Mouse (Mus musculus) forebrain, embryonic 12.5 days (tissue): ENCODE results near the gene Tlk1. TPM values are rescaled to one million over a fixed set of nuclear protein-coding genes. Genes with fewer than 3 reads are reported as not detected.

ENCODE experiments used
- ATAC-seq: fragments of 200-750 bp; cut with Nextera tagmentation; 2 replicates; pipeline ENCODE4 v1.8.0; 2017; ENCODE audit warnings: moderate TSS enrichment; ENCODE audit not compliant: low FRiP score
- H3K27ac ChIP-seq: fragments of 300-500 bp; sonication (generic); 2 replicates; pipeline ENCODE4 v1.5.1; 2016; ENCODE audit warnings: mild to moderate bottlenecking
- H3K27me3 ChIP-seq: fragments of 300-500 bp; sonication (generic); 2 replicates; pipeline ENCODE4 v1.6.1; 2016; ENCODE audit warnings: mild to moderate bottlenecking
- H3K36me3 ChIP-seq: fragments of 300-500 bp; sonication (generic); replicated peaks from 2 replicates; pipeline ENCODE4 v1.6.1; 2016; ENCODE audit warnings: mild to moderate bottlenecking
- H3K4me1 ChIP-seq: fragments of 300-500 bp; sonication (generic); 2 replicates; pipeline ENCODE4 v1.6.1; 2016
- H3K4me2 ChIP-seq: fragments of 300-500 bp; sonication (generic); 2 replicates; pipeline ENCODE4 v1.6.1; 2016; ENCODE audit warnings: mild to moderate bottlenecking, moderate library complexity
- H3K4me3 ChIP-seq: fragments of 300-500 bp; sonication (generic); replicated peaks from 2 replicates; pipeline ENCODE4 v1.5.1; 2016; ENCODE audit warnings: mild to moderate bottlenecking
- H3K9ac ChIP-seq: fragments of 300-500 bp; sonication (generic); 2 replicates; pipeline ENCODE4 v1.6.1; 2016; ENCODE audit warnings: mild to moderate bottlenecking
- H3K9me3 ChIP-seq: fragments of 300-500 bp; sonication (generic); 2 replicates; pipeline ENCODE4 v1.6.1; 2016
- WGBS: fragments of 180-500 bp; shearing (Covaris S2); methylation state at CpG from one replicate; pipeline ENCODE4 v1.1.7; 2016; 5-methylcytosine and 5-hydroxymethylcytosine counted together
- polyA plus RNA-seq: library from polyadenylated mRNA; unstranded; fragments of >200 nt; fragmentation: Nextera tagmentation; extraction: Ambion mirVana; gene quantifications from 2 replicates; pipeline ENCODE4 v1.2.1, GENCODE M21; 2016

Tlk1 gene
- 31.4 and 40.0 TPM in 2 replicates for polyA plus RNA-seq

DNA sequence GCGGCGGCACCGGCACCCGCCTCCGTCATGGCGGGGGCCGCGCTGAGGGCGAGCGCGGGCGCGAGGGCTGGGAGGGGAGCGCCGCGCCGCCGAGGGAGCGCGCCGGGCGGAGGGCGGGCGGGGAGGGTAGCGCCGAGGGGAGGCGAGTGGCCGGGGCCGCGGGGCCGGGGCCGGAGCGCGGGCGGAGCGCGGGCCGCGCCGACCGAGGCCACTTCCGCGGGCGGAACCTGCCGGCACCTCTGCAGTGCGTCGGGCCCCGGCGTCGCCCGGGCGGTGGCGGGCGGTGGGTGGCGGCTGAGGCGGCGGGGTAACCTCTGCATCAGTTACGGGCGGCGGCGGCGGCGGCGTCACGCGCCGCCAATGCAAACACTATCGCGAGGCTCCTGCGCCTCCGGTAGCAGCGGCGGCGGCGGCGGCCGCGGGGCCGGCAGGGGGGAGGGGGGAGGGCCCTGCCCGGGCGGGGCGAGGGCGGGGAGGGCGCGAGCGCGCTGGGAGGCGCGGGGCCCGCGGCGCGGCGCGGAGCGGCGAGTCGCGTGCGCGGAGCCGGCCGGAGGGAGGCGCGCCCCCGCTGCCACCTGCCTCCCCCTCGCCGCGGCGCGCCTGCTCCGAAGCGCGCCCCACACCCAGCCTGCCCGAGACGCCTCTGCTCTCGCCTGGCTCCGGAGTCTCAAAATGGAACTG lies at the start of gene Tlk1:
TSS of gene Tlk1 (minus strand) at position 358 of the 681 bp plus-strand sequence.
- no peaks in the 10 kb centered on the region for H3K27me3 ChIP-seq
- peaks cover 20% of the 10 kb centered on the region for H3K4me1 ChIP-seq
- peak; percentile 89 for ATAC-seq
- peak within 1 kb of the TSS; percentile 59 for H3K4me2 ChIP-seq
- peak within 1 kb of the TSS; percentile 99 for H3K9ac ChIP-seq
- H3K36me3 ChIP-seq: no peaks in the 10 kb centered on the region
- peak within 1 kb of the TSS; percentile 100 for H3K27ac ChIP-seq
- H3K4me3 ChIP-seq: peak within 1 kb of the TSS; percentile 95
- H3K9me3 ChIP-seq: no peaks in the 10 kb centered on the region
- WGBS: under 1% methylated on average over 30 of the region's 118 CpGs

GRCm38 (mm10) chr2:70875129-70875528 lies 49.6 kb upstream of the Tlk1 start:
- no peak for ATAC-seq
- no peak overlapping the region for H3K4me2 ChIP-seq
- H3K4me1 ChIP-seq: peaks cover 8% of the 10 kb centered on the region
- 85% methylated on average over 4 of the region's 4 CpGs for WGBS
- no peaks in the 10 kb centered on the region for H3K36me3 ChIP-seq
- no peak overlapping the region for H3K9ac ChIP-seq
- no peak overlapping the region for H3K27ac ChIP-seq
- no peaks in the 10 kb centered on the region for H3K27me3 ChIP-seq
- no peaks in the 10 kb centered on the region for H3K9me3 ChIP-seq
- no peak overlapping the region for H3K4me3 ChIP-seq

DNA sequence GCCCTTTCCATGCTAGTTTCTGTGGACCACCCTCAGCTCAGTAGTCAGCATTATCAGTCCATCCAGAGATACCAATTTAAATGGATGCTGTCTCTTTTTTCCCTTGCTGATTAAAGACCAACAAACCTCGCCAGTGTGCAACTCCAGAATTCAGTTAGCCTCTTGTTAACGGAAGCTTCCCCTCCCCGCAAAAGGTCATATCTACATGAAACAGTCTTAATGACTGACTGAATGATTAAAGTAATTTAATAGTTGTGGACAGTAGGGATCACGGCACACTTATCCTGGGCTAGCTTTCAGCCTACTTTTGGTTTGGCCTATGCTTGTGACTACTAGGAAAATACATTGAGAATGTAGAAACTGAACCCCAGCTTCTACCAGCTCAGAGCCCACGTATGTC lies 47.6 kb upstream of the Tlk1 start:
- Histone ChIP-seq H3K36me3 (no peaks in the 10 kb centered on the region), H3K27me3 (no peaks in the 10 kb centered on the region), H3K4me3 (no peak overlapping the region), H3K27ac (no peak overlapping the region), H3K4me1 (peaks cover 8% of the 10 kb centered on the region), H3K4me2 (no peak overlapping the region), H3K9ac (no peak overlapping the region), H3K9me3 (no peaks in the 10 kb centered on the region)
- WGBS: 87% methylated on average over 5 of the region's 5 CpGs
- ATAC-seq: no peak

- Histone ChIP-seq H3K27me3 (no peaks in the 10 kb centered on the region), H3K4me2 (no peak overlapping the region), H3K9ac (no peak overlapping the region), H3K4me1 (peaks cover 8% of the 10 kb centered on the region), H3K36me3 (no peaks in the 10 kb centered on the region), H3K4me3 (no peak overlapping the region), H3K27ac (no peak overlapping the region), H3K9me3 (no peaks in the 10 kb centered on the region)
- no peak for ATAC-seq
- 56% methylated on average over 8 of the region's 8 CpGs for WGBS
Observed at GRCm38 (mm10) chr2:70871466-70872022, 46.0 kb upstream of the Tlk1 start.

DNA sequence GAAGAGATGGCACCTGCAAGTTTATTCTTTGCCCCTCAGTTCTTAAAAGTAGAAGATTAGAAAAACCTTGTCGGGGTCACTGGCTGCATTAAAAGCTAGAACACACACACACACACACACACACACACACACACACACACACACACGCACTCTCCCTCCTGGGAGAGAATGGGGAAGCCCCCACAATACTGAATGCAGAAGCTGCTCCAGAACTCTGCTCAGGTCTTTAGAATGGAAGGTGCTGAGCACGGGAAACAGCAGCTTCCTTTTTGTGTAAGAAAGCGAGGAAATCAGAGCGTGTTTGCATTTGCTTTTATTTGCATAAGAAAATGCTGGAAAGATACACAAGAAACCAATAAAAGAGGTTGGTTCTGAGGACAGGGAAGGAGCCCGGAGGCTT lies 45.3 kb upstream of the Tlk1 start:
- Histone ChIP-seq H3K4me2 (no peak overlapping the region), H3K27me3 (no peaks in the 10 kb centered on the region), H3K9me3 (no peaks in the 10 kb centered on the region), H3K36me3 (no peaks in the 10 kb centered on the region), H3K27ac (no peak overlapping the region), H3K4me3 (no peak overlapping the region), H3K4me1 (peaks cover 8% of the 10 kb centered on the region), H3K9ac (no peak overlapping the region)
- ATAC-seq: no peak
- WGBS: 51% methylated on average over 6 of the region's 6 CpGs

DNA sequence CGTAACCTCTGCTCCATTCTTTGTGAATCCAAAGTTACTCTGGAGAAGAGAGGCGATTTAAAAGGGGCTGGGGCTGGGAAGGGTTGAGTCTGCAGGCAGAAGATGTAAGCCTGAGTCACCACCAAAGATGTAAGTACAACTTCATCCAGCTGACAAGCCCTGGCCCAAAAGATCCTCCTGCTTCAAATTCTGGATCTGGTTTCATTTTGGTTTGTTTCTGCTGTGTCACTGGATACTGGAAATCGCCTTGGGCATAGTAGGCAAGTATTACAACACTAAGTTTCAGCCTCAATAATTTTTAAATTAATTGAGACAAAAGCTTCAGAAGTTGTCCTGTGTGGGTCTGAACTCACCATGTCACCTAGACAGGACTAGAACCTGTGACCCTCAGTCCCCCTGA lies 43.6 kb upstream of the Tlk1 start:
- ATAC-seq: no peak
- H3K4me2 ChIP-seq: no peak overlapping the region
- no peak overlapping the region for H3K27ac ChIP-seq
- H3K4me3 ChIP-seq: no peak overlapping the region
- no peak overlapping the region for H3K9ac ChIP-seq
- WGBS: 94% methylated on average over 3 of the region's 3 CpGs
- H3K9me3 ChIP-seq: no peaks in the 10 kb centered on the region
- peaks cover 8% of the 10 kb centered on the region for H3K4me1 ChIP-seq
- H3K36me3 ChIP-seq: no peaks in the 10 kb centered on the region
- no peaks in the 10 kb centered on the region for H3K27me3 ChIP-seq

DNA sequence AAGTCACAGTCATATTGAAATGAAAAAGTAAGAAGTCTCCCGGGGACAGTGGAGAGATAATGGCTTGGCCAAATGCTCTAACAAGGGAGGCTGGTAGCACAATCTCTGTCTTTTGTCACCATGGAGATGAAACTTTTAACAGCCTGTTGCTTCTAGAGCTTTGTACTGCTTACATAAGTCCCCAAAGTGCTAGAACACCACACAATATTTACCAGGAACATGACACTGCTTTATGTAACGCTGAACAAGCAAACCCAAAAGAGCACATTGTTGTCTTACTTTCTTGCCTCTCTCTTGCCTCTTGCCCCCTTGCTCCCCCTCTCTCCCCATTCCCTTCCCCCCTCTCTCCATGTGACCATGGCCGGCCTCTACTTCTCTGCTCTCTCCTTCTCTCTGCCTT lies 41.7 kb upstream of the Tlk1 start:
- Histone ChIP-seq H3K4me2 (no peak overlapping the region), H3K4me3 (no peak overlapping the region), H3K27me3 (no peaks in the 10 kb centered on the region), H3K9ac (no peak overlapping the region), H3K27ac (no peak overlapping the region), H3K9me3 (no peaks in the 10 kb centered on the region), H3K36me3 (no peaks in the 10 kb centered on the region), H3K4me1 (peaks cover 8% of the 10 kb centered on the region)
- ATAC-seq: no peak
- WGBS: 70% methylated on average over 3 of the region's 3 CpGs

GRCm38 (mm10) chr2:70862881-70863280 lies 37.4 kb upstream of the Tlk1 start:
- WGBS: 90% methylated on average over 5 of the region's 5 CpGs
- H3K4me3 ChIP-seq: no peak overlapping the region
- no peak for ATAC-seq
- H3K27ac ChIP-seq: no peak overlapping the region
- no peaks in the 10 kb centered on the region for H3K9me3 ChIP-seq
- no peak overlapping the region for H3K4me2 ChIP-seq
- H3K36me3 ChIP-seq: no peaks in the 10 kb centered on the region
- H3K4me1 ChIP-seq: no peaks in the 10 kb centered on the region
- H3K9ac ChIP-seq: no peak overlapping the region
- no peaks in the 10 kb centered on the region for H3K27me3 ChIP-seq

DNA sequence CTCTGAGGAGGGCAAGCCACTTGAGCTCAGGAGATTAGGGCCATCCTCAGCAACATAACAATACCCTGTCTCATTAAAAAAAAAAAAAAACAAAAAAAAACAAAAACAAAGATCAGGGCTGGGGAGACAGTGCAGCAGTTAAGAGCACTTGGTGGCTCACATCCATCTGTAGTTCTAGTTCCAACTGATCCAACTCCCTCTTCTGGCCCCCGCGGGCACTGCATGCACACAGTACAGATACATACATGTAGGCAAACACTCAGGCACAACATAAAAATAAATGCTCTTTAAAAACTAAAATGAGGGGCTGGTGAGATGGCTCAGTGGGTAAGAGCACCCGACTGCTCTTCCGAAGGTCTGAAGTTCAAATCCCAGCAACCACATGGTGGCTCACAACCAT lies 34.2 kb upstream of the Tlk1 start:
- Histone ChIP-seq H3K36me3 (no peaks in the 10 kb centered on the region), H3K4me1 (no peaks in the 10 kb centered on the region), H3K4me2 (no peak overlapping the region), H3K9me3 (no peaks in the 10 kb centered on the region), H3K27me3 (no peaks in the 10 kb centered on the region), H3K4me3 (no peak overlapping the region), H3K27ac (no peak overlapping the region), H3K9ac (no peak overlapping the region)
- no peak for ATAC-seq
- 96% methylated on average over 4 of the region's 4 CpGs for WGBS

GRCm38 (mm10) chr2:70856971-70857370 lies 31.4 kb upstream of the Tlk1 start:
- H3K27me3 ChIP-seq: no peaks in the 10 kb centered on the region
- H3K4me1 ChIP-seq: no peaks in the 10 kb centered on the region; the same call in 1 of the 2 replicates
- no peak overlapping the region for H3K27ac ChIP-seq
- no peak overlapping the region for H3K4me2 ChIP-seq
- ATAC-seq: no peak
- H3K9ac ChIP-seq: no peak overlapping the region
- H3K4me3 ChIP-seq: no peak overlapping the region
- 92% methylated on average over 3 of the region's 3 CpGs for WGBS
- H3K36me3 ChIP-seq: no peaks in the 10 kb centered on the region
- no peaks in the 10 kb centered on the region for H3K9me3 ChIP-seq

- no peak overlapping the region for H3K9ac ChIP-seq
- H3K27me3 ChIP-seq: no peaks in the 10 kb centered on the region
- no peak overlapping the region for H3K27ac ChIP-seq
- WGBS: 91% methylated on average over 8 of the region's 8 CpGs
- H3K4me2 ChIP-seq: no peak overlapping the region
- no peak overlapping the region for H3K4me3 ChIP-seq
- no peaks in the 10 kb centered on the region for H3K36me3 ChIP-seq
- ATAC-seq: no peak
- H3K9me3 ChIP-seq: no peaks in the 10 kb centered on the region
- no peaks in the 10 kb centered on the region; the same call in 1 of the 2 replicates for H3K4me1 ChIP-seq
Observed at GRCm38 (mm10) chr2:70854231-70854888, 28.8 kb upstream of the Tlk1 start.

- Histone ChIP-seq H3K27ac (no peak overlapping the region), H3K4me2 (no peak overlapping the region), H3K36me3 (no peaks in the 10 kb centered on the region), H3K9me3 (no peaks in the 10 kb centered on the region), H3K27me3 (no peaks in the 10 kb centered on the region), H3K4me1 (no peaks in the 10 kb centered on the region; the same call in 1 of the 2 replicates), H3K4me3 (no peak overlapping the region), H3K9ac (no peak overlapping the region)
- no peak for ATAC-seq
- WGBS: 65% methylated on average over 7 of the region's 7 CpGs
Observed at GRCm38 (mm10) chr2:70853329-70853728, 27.8 kb upstream of the Tlk1 start.
